Mouse (Mus musculus) left cerebral cortex, adult 18-20 months (tissue): ENCODE data around the gene Ldb2. TPM values are rescaled to one million over a fixed set of nuclear protein-coding genes. Genes with fewer than 3 reads are reported as not detected.

ENCODE experiments used
- DNase-seq, 2 experiments: peaks; one replicate each; pipeline ENCODE4 v3.0.0; 2021 to 2022; ENCODE audit warnings: low spot score in 2 of 2, mixed read lengths in 1 of 2
- total RNA-seq, 2 experiments: library from RNA; stranded (reverse); gene quantifications; 2 replicates each; pipeline ENCODE4 v1.2.3; 2021

Ldb2 gene
- total RNA-seq, 2 experiments from 2014 or later = 56.2 to 62.7 TPM

GRCm38 (mm10) chr5:44473857-44474762 lies 325.4 kb downstream of the Ldb2 start:
- DNase-seq = no peak

GRCm38 (mm10) chr5:44465238-44465637 lies 334.2 kb downstream of the Ldb2 start:
- DNase-seq = no peak
